Comparison of ENCODE assay signal across 8 mouse cellular contexts in genomic region chr9:114639839-114640646, GRCm38 (mm10). TPM values are rescaled to one million over a fixed set of nuclear protein-coding genes. Genes with fewer than 3 reads are reported as not detected.
DNase-seq lines count a peak whose midpoint lies in the region; ATAC-seq and TF ChIP-seq lines count a peak whose summit lies in the region.

Gene Cnot10, minus strand, starts transcription at chr9:114640184.

- peaks cover 32% of the 10 kb centered on the region for H3K36me3 ChIP-seq in E14TG2a.4 (ENCODE audit: insufficient read depth, low read length)
- peaks cover 8% of the 10 kb centered on the region; the same call in 1 of the 2 replicates for H3K36me3 ChIP-seq in forebrain, embryonic 12.5 days (replicated peaks)
- H3K36me3 ChIP-seq in heart, postnatal 0 days (replicated peaks; ENCODE audit: control insufficient read depth, insufficient read depth, low read length) = no peaks in the 10 kb centered on the region
- H3K36me3 ChIP-seq in liver, embryonic 16.5 days (ENCODE audit: control insufficient read depth, insufficient read depth) = no peaks in the 10 kb centered on the region
- H3K36me3 ChIP-seq in neural tube, embryonic 13.5 days = peaks cover 5% of the 10 kb centered on the region; the same call in 1 of the 2 replicates
- no peaks in the 10 kb centered on the region for H3K36me3 ChIP-seq in testis, adult 2 months (ENCODE audit: control insufficient read depth, insufficient read depth, low read length)

- peak within 1 kb of the TSS; percentile 100 for H3K4me3 ChIP-seq in E14TG2a.4 (replicated peaks; ENCODE audit: low read length)
- peak within 1 kb of the TSS; percentile 89 for H3K4me3 ChIP-seq in forebrain, embryonic 12.5 days (replicated peaks)
- peak within 1 kb of the TSS; percentile 86 for H3K4me3 ChIP-seq in heart, postnatal 0 days (ENCODE audit: low read depth, low read length)
- peak within 1 kb of the TSS; percentile 89 for H3K4me3 ChIP-seq in liver, embryonic 16.5 days (ENCODE audit: low read depth, low read length)
- peak within 1 kb of the TSS; percentile 90 for H3K4me3 ChIP-seq in neural tube, embryonic 13.5 days
- H3K4me3 ChIP-seq in testis, adult 2 months (ENCODE audit: control insufficient read depth, low read depth, low read length) = peak within 1 kb of the TSS; percentile 98

- peaks cover 50% of the 10 kb centered on the region for H3K4me1 ChIP-seq in E14TG2a.4 (replicated peaks; ENCODE audit: low read depth, low read length)
- H3K4me1 ChIP-seq in forebrain, embryonic 12.5 days = peaks cover 20% of the 10 kb centered on the region
- no peaks in the 10 kb centered on the region; the same call in 1 of the 2 replicates for H3K4me1 ChIP-seq in heart, postnatal 0 days (ENCODE audit: control insufficient read depth, insufficient read depth)
- peaks cover 10% of the 10 kb centered on the region for H3K4me1 ChIP-seq in liver, embryonic 16.5 days (ENCODE audit: control insufficient read depth, low read depth, low read length)
- H3K4me1 ChIP-seq in neural tube, embryonic 13.5 days (replicated peaks) = peaks cover 29% of the 10 kb centered on the region
- peaks cover 8% of the 10 kb centered on the region for H3K4me1 ChIP-seq in testis, adult 2 months (ENCODE audit: control insufficient read depth, insufficient read depth, low read length)

- ATAC-seq in forebrain, embryonic 12.5 days (ENCODE audit: low FRiP score) = peak; percentile 99
- ATAC-seq in heart, postnatal 0 days (ENCODE audit: insufficient read depth, low read depth) = peak; percentile 99
- peak; percentile 98 for ATAC-seq in liver, embryonic 16.5 days (ENCODE audit: low read depth)
- peak; percentile 97 for ATAC-seq in neural tube, embryonic 13.5 days (ENCODE audit: low read depth)

- 3% methylated on average over 51 of the region's 51 CpGs for WGBS in forebrain, embryonic 12.5 days
- WGBS in heart, postnatal 0 days = 4% methylated on average over 51 of the region's 51 CpGs
- 3% methylated on average over 51 of the region's 51 CpGs for WGBS in liver, embryonic 16.5 days (ENCODE audit: insufficient replicate concordance)
- 4% methylated on average over 51 of the region's 51 CpGs for WGBS in neural tube, embryonic 13.5 days

- peak; percentile 75 for TF ChIP-seq POLR2A in testis, adult 2 months (IDR thresholded peaks at IDR 0.05; ENCODE audit: control insufficient read depth, low read depth, low read length)

- TF ChIP-seq CTCF in E14TG2a.4 (conservative IDR thresholded peaks at IDR 0.05; ENCODE audit: low read length) = no peak
- TF ChIP-seq CTCF in heart, postnatal 0 days (IDR thresholded peaks at IDR 0.05; ENCODE audit: low read depth) = peak; percentile 43
- no peak for TF ChIP-seq CTCF in testis, adult 2 months (IDR thresholded peaks at IDR 0.05; ENCODE audit: control insufficient read depth, insufficient read depth, insufficient replicate concordance, low read depth, low read length)

- peak within 1 kb of the TSS; percentile 91 for H3K4me2 ChIP-seq in forebrain, embryonic 12.5 days
- peak within 1 kb of the TSS; percentile 84 for H3K4me2 ChIP-seq in heart, postnatal 0 days (ENCODE audit: low read depth, low read length)
- H3K4me2 ChIP-seq in liver, embryonic 16.5 days (ENCODE audit: low read depth, low read length) = peak within 1 kb of the TSS; percentile 94
- H3K4me2 ChIP-seq in neural tube, embryonic 13.5 days = peak within 1 kb of the TSS; percentile 96

- peak; percentile 98 for DNase-seq in c-Kit-positive CD71-positive TER-119-positive erythroid progenitor cells, embryonic 14.5 days (ENCODE audit: low spot score)
- peak; percentile 99 for DNase-seq in heart, postnatal 0 days (ENCODE audit: low spot score)
- DNase-seq in kidney, postnatal 4 days = peak; percentile 99

- no peaks in the 10 kb centered on the region for H3K27me3 ChIP-seq in E14TG2a.4 (ENCODE audit: insufficient read depth, low read length)
- peaks cover 21% of the 10 kb centered on the region for H3K27me3 ChIP-seq in forebrain, embryonic 12.5 days
- 0 out of 2 replicates have a peak, but pooled peaks cover 3% of the 10 kb centered on the region for H3K27me3 ChIP-seq in heart, postnatal 0 days (ENCODE audit: control insufficient read depth, insufficient read depth, low read length)
- H3K27me3 ChIP-seq in liver, embryonic 16.5 days (ENCODE audit: control insufficient read depth, insufficient read depth, low read depth, low read length) = peaks cover 2% of the 10 kb centered on the region; the same call in 1 of the 2 replicates
- H3K27me3 ChIP-seq in neural tube, embryonic 13.5 days = peaks cover 25% of the 10 kb centered on the region
- no peaks in the 10 kb centered on the region for H3K27me3 ChIP-seq in testis, adult 2 months (ENCODE audit: control insufficient read depth, insufficient read depth, low read length)

- peak within 1 kb of the TSS; percentile 79 for H3K9ac ChIP-seq in forebrain, embryonic 12.5 days
- H3K9ac ChIP-seq in heart, postnatal 0 days (replicated peaks; ENCODE audit: low read depth, low read length) = peak within 1 kb of the TSS; percentile 71
- peak within 1 kb of the TSS; percentile 77 for H3K9ac ChIP-seq in liver, embryonic 16.5 days (ENCODE audit: low read depth, low read length)
- H3K9ac ChIP-seq in neural tube, embryonic 13.5 days = peak within 1 kb of the TSS; percentile 83

- TF ChIP-seq EP300 in heart, postnatal 0 days (IDR thresholded peaks at IDR 0.05; ENCODE audit: low read depth) = peak; percentile 85

- peak within 1 kb of the TSS; percentile 83 for H3K27ac ChIP-seq in forebrain, embryonic 12.5 days
- H3K27ac ChIP-seq in heart, postnatal 0 days (ENCODE audit: low read depth) = peak within 1 kb of the TSS; percentile 89
- peak within 1 kb of the TSS; percentile 86 for H3K27ac ChIP-seq in liver, embryonic 16.5 days (ENCODE audit: low read length)
- H3K27ac ChIP-seq in neural tube, embryonic 13.5 days (replicated peaks) = peak within 1 kb of the TSS; percentile 90
- H3K27ac ChIP-seq in testis, adult 2 months (ENCODE audit: control insufficient read depth, insufficient read depth, low read depth, low read length) = peak within 1 kb of the TSS; percentile 86

- no peaks in the 10 kb centered on the region for H3K9me3 ChIP-seq in E14TG2a.4 (ENCODE audit: low read length)
- no peaks in the 10 kb centered on the region for H3K9me3 ChIP-seq in forebrain, embryonic 12.5 days
- no peaks in the 10 kb centered on the region for H3K9me3 ChIP-seq in heart, postnatal 0 days (replicated peaks; ENCODE audit: control insufficient read depth, low read length)
- H3K9me3 ChIP-seq in liver, embryonic 16.5 days (replicated peaks; ENCODE audit: control insufficient read depth, low read length) = no peaks in the 10 kb centered on the region
- no peaks in the 10 kb centered on the region for H3K9me3 ChIP-seq in neural tube, embryonic 13.5 days

RNA-seq across cellular contexts. Expression of gene Cnot10, which starts in this region (rescaled TPM):
- polyA plus RNA-seq in forebrain, embryonic 12.5 days (2016; fragmentation: Nextera tagmentation; extraction: Ambion mirVana) = 67.9 and 70.6 TPM in 2 replicates
- total RNA-seq in heart, postnatal 0 days (2014; rRNA removed; ENCODE audit: low replicate concordance) = 19.7 and 35.6 TPM in 2 replicates
- polyA plus RNA-seq in heart, postnatal 0 days (2015; fragmentation: Nextera tagmentation; extraction: Ambion mirVana) = 24.3 and 25.7 TPM in 2 replicates
- 23.0 and 24.4 TPM in 2 replicates for polyA plus RNA-seq in liver, embryonic 16.5 days (2015; fragmentation: Nextera tagmentation; extraction: Ambion mirVana)
- 57.1 and 62.2 TPM in 2 replicates for polyA plus RNA-seq in neural tube, embryonic 13.5 days (2015; fragmentation: Nextera tagmentation; extraction: Ambion mirVana)
- 37.6 and 40.1 TPM in 2 replicates for polyA plus RNA-seq in testis, adult 2 months (2012; rRNA removed)

Comparison
In these comparisons a context has a peak if more than half of its experiments do, and no peak if none do; other contexts are left out.
1. Peak in every context shown above with its lines: DNase-seq, ATAC-seq, H3K4me3 ChIP-seq and H3K27ac ChIP-seq.